Mouse (Mus musculus) hindbrain, embryonic 11.5 days (tissue): ENCODE data around the gene Gpr88. TPM values are rescaled to one million over a fixed set of nuclear protein-coding genes. Genes with fewer than 3 reads are reported as not detected.
A peak's percentile ranks its signal among the peaks of the same experiment; 100 is the strongest.

Experiments used
- ATAC-seq: fragments of 200-750 bp; cut with Nextera tagmentation; 2 replicates; pipeline ENCODE4 v1.8.0; 2017; ENCODE audit warnings: mild to moderate bottlenecking, moderate TSS enrichment, moderate library complexity; ENCODE audit not compliant: low FRiP score
- DNase-seq: peaks from one replicate; pipeline ENCODE4 v3.0.0-alpha.2; 2015; ENCODE audit warnings: low spot score
- H3K27ac ChIP-seq: fragments of 300-500 bp; sonication (generic); 2 replicates; pipeline ENCODE4 v1.5.1; 2014; ENCODE audit warnings: mild to moderate bottlenecking, low read depth, low read length
- H3K27me3 ChIP-seq: fragments of 300-500 bp; sonication (generic); 2 replicates; pipeline ENCODE4 v1.6.1; 2014; ENCODE audit warnings: mild to moderate bottlenecking, low read length, moderate library complexity, mixed read lengths; ENCODE audit not compliant: control insufficient read depth, insufficient read depth
- H3K36me3 ChIP-seq: fragments of 300-500 bp; sonication (generic); 2 replicates; pipeline ENCODE4 v1.6.1; 2014; ENCODE audit warnings: mild to moderate bottlenecking, low read length, moderate library complexity, mixed read lengths; ENCODE audit not compliant: control insufficient read depth, insufficient read depth
- H3K4me1 ChIP-seq: fragments of 300-500 bp; sonication (generic); replicated peaks from 2 replicates; pipeline ENCODE4 v1.6.1; 2014; ENCODE audit warnings: low read length, mixed read lengths; ENCODE audit not compliant: control insufficient read depth, insufficient read depth
- H3K4me2 ChIP-seq: fragments of 300-500 bp; sonication (generic); replicated peaks from 2 replicates; pipeline ENCODE4 v1.6.1; 2014; ENCODE audit warnings: mild to moderate bottlenecking, low read depth, low read length
- H3K4me3 ChIP-seq: fragments of 300-500 bp; sonication (generic); 2 replicates; pipeline ENCODE4 v1.5.1; 2014; ENCODE audit warnings: low read depth, low read length
- H3K9ac ChIP-seq: fragments of 300-500 bp; sonication (generic); 2 replicates; pipeline ENCODE4 v1.6.1; 2014; ENCODE audit warnings: low read depth, low read length
- H3K9me3 ChIP-seq: fragments of 300-500 bp; sonication (generic); 2 replicates; pipeline ENCODE4 v1.6.1; 2016; ENCODE audit warnings: low read length; ENCODE audit not compliant: control insufficient read depth
- WGBS: fragments of 180-500 bp; shearing (Covaris S2); extraction: QIAGEN DNeasy Blood & Tissue Kit; methylation state at CpG from one replicate; pipeline ENCODE4 v1.1.7; 2014; 5-methylcytosine and 5-hydroxymethylcytosine counted together
- polyA plus RNA-seq: library from polyadenylated mRNA; unstranded; fragments of >200 nt; fragmentation: Nextera tagmentation; extraction: Ambion mirVana; gene quantifications from 2 replicates; pipeline ENCODE4 v1.2.1, GENCODE M21; 2014

Gene Gpr88
- 0.54 and 0.93 TPM in 2 replicates for polyA plus RNA-seq

- Histone ChIP-seq H3K4me3 (peak within 1 kb of the TSS; percentile 50), H3K9ac (no peak within 1 kb of the TSS; the same call in 1 of the 2 replicates), H3K4me2 (peak within 1 kb of the TSS; percentile 98), H3K36me3 (no peaks in the 10 kb centered on the region), H3K9me3 (no peaks in the 10 kb centered on the region), H3K27ac (no peak within 1 kb of the TSS), H3K4me1 (peaks cover 8% of the 10 kb centered on the region), H3K27me3 (peaks cover 25% of the 10 kb centered on the region)
- peak; percentile 43 for DNase-seq
- 2% methylated on average over 9 of the region's 9 CpGs for WGBS
- peak; percentile 21 for ATAC-seq
These were observed at the start of gene Gpr88 for GRCm38 (mm10) chr3:116253077-116253531. TSS of gene Gpr88 (minus strand) at chr3:116253503.

DNA sequence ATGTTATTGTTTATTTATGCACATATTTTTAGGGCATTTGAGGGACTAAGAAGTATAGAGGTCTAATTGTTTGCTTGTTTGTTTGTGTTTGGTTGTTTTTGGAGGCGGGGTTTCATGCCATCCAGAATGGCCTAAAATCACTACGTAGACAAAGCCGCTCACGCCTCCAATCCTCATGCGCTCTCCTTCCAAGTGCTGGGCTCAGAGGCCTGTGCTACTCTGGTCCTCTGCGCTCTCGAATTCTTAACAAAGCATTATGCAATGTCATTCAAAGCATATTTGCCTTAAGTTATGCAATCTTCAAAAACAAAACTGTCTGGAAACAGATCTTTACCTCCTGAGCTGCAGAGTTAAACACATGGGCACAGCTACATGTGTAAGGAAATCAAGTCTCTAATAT, 49.3 kb upstream of the Gpr88 start:
- WGBS: 96% methylated on average over 7 of the region's 7 CpGs
- H3K4me1 ChIP-seq: no peaks in the 10 kb centered on the region
- DNase-seq (no peak), ATAC-seq (no peak)
- H3K9me3 ChIP-seq: no peaks in the 10 kb centered on the region
- no peak overlapping the region for H3K27ac ChIP-seq
- no peak overlapping the region for H3K9ac ChIP-seq
- no peaks in the 10 kb centered on the region for H3K27me3 ChIP-seq
- H3K4me3 ChIP-seq: no peak overlapping the region
- H3K4me2 ChIP-seq: no peak overlapping the region
- no peaks in the 10 kb centered on the region for H3K36me3 ChIP-seq

DNA sequence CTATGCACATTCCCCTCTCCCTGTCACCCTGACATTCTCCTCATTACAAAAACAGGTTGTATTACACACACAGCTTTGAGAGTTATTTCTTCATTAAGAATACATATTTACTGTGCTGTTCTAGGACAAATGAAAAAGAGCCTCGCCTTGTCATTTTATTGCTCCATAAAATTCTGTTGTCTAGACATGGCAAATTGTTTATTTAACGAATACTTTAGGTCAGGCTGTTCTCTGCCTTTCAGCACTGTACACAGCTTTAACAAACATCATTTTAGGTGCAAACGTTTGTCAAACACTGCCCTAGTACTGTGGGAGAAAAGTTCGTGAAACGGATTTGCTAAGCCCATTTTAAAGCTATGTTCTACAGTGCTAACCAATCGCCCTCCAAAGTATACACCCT, 48.5 kb upstream of the Gpr88 start:
- 90% methylated on average over 6 of the region's 6 CpGs for WGBS
- DNase-seq (no peak), ATAC-seq (no peak)
- Histone ChIP-seq H3K27ac (no peak overlapping the region), H3K4me3 (no peak overlapping the region), H3K27me3 (no peaks in the 10 kb centered on the region), H3K36me3 (no peaks in the 10 kb centered on the region), H3K4me1 (no peaks in the 10 kb centered on the region), H3K9ac (no peak overlapping the region), H3K9me3 (no peaks in the 10 kb centered on the region), H3K4me2 (no peak overlapping the region)

GRCm38 (mm10) chr3:116298727-116299126, 45.4 kb upstream of the Gpr88 start:
- H3K4me3 ChIP-seq: no peak overlapping the region
- no peak overlapping the region for H3K4me2 ChIP-seq
- 89% methylated on average over 10 of the region's 10 CpGs for WGBS
- H3K9me3 ChIP-seq: no peaks in the 10 kb centered on the region
- no peaks in the 10 kb centered on the region for H3K27me3 ChIP-seq
- no peak for ATAC-seq
- H3K36me3 ChIP-seq: 0 out of 2 replicates have a peak, but pooled peaks cover 3% of the 10 kb centered on the region
- H3K27ac ChIP-seq: no peak overlapping the region
- DNase-seq: no peak
- H3K4me1 ChIP-seq: no peaks in the 10 kb centered on the region
- no peak overlapping the region for H3K9ac ChIP-seq

DNA sequence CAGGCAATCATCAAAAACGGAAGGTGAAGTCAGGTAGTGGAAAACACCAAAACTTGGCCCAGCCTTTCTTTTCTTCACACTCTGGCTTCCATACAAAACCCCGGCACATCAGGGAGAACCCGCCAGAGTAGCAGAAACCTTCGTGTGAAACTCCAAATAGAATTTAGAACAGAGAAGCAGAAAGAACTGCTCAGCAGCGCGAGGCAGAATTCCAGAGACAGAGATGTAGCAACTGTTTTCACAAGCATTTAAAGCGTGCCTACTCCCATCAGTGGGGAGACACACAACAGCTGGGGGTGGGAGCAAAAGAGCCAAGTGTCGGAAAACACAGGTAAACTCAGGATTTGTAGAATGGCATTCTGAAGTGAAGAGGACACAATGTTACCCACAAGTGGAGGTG, 44.7 kb upstream of the Gpr88 start:
- DNase-seq: no peak
- no peak for ATAC-seq
- Histone ChIP-seq H3K27me3 (no peaks in the 10 kb centered on the region), H3K9me3 (no peaks in the 10 kb centered on the region), H3K27ac (no peak overlapping the region), H3K36me3 (0 out of 2 replicates have a peak, but pooled peaks cover 3% of the 10 kb centered on the region), H3K9ac (no peak overlapping the region), H3K4me2 (no peak overlapping the region), H3K4me1 (no peaks in the 10 kb centered on the region), H3K4me3 (no peak overlapping the region)
- WGBS: 91% methylated on average over 8 of the region's 8 CpGs

DNA sequence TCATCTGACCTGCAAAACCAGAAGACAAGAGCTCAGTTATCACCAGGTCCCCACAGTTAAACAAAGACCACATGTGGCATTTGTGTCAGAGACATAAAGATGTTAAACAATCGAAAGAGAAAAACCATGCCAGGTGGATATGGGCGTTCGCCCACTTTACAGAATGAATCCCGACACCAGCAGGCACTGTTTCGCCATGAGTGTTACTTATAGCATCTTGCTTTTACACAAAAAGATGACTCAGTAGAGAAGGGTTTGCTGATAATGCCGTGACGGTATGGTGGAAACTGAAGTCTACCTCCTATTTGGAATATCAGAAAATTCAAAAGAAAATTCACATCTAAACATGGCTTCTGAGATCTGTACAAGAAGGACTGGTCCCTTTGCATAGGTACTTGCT, 43.9 kb upstream of the Gpr88 start:
- no peaks in the 10 kb centered on the region for H3K4me1 ChIP-seq
- no peak overlapping the region for H3K4me2 ChIP-seq
- ATAC-seq: no peak
- H3K9me3 ChIP-seq: no peaks in the 10 kb centered on the region
- no peak overlapping the region for H3K4me3 ChIP-seq
- WGBS: 96% methylated on average over 7 of the region's 7 CpGs
- no peak overlapping the region for H3K9ac ChIP-seq
- no peak for DNase-seq
- no peaks in the 10 kb centered on the region for H3K27me3 ChIP-seq
- 0 out of 2 replicates have a peak, but pooled peaks cover 3% of the 10 kb centered on the region for H3K36me3 ChIP-seq
- H3K27ac ChIP-seq: no peak overlapping the region

- WGBS: 86% methylated on average over 9 of the region's 9 CpGs
- H3K27ac ChIP-seq: no peak overlapping the region
- H3K9me3 ChIP-seq: no peaks in the 10 kb centered on the region
- H3K4me3 ChIP-seq: no peak overlapping the region
- no peaks in the 10 kb centered on the region for H3K4me1 ChIP-seq
- ATAC-seq (no peak), DNase-seq (no peak)
- no peak overlapping the region for H3K9ac ChIP-seq
- H3K36me3 ChIP-seq: 0 out of 2 replicates have a peak, but pooled peaks cover 3% of the 10 kb centered on the region
- H3K4me2 ChIP-seq: no peak overlapping the region
- H3K27me3 ChIP-seq: no peaks in the 10 kb centered on the region
These were observed 36.9 kb upstream of the Gpr88 start for GRCm38 (mm10) chr3:116290041-116290815.

DNA sequence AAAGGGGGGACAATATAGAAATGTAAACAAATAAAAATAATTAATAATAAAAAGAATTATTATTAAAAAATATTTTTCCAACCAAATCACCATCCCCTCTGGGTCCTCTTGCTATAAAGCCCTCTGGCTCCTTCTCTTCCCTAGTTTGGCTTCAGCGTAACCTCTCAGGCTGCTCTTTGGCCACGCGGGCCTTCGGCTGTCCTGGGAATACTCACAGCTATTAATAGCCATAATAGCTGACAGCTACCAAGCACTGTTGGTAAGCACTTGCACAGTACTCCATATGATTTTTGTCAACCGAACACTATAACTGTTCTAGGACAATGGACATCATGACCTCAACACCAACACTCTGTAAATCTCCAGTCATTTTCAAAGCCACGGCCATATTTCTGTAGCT, 35.5 kb upstream of the Gpr88 start:
- Histone ChIP-seq H3K4me2 (no peak overlapping the region), H3K4me1 (0 out of 2 replicates have a peak, but pooled peaks cover 3% of the 10 kb centered on the region), H3K27ac (no peak overlapping the region), H3K4me3 (no peak overlapping the region), H3K9me3 (no peaks in the 10 kb centered on the region), H3K27me3 (no peaks in the 10 kb centered on the region), H3K9ac (no peak overlapping the region), H3K36me3 (no peaks in the 10 kb centered on the region)
- no peak for ATAC-seq
- DNase-seq: no peak
- WGBS: 87% methylated on average over 6 of the region's 6 CpGs

- DNase-seq: no peak
- Histone ChIP-seq H3K27ac (no peak overlapping the region), H3K4me1 (0 out of 2 replicates have a peak, but pooled peaks cover 3% of the 10 kb centered on the region), H3K36me3 (no peaks in the 10 kb centered on the region), H3K4me2 (no peak overlapping the region), H3K27me3 (no peaks in the 10 kb centered on the region), H3K9ac (no peak overlapping the region), H3K4me3 (no peak overlapping the region), H3K9me3 (no peaks in the 10 kb centered on the region)
- WGBS: 87% methylated on average over 4 of the region's 4 CpGs
- no peak for ATAC-seq
These were observed 31.4 kb upstream of the Gpr88 start for GRCm38 (mm10) chr3:116284735-116285134.
